Mouse (Mus musculus) liver, postnatal 0 days (tissue): ENCODE measurements around the gene Ccdc24. TPM values are rescaled to one million over a fixed set of nuclear protein-coding genes. Genes with fewer than 3 reads are reported as not detected.

Experiments used
- ATAC-seq: fragments of 200-750 bp; cut with Nextera tagmentation; 2 replicates; pipeline ENCODE4 v1.8.0; 2017; ENCODE audit warnings: mild to moderate bottlenecking, moderate library complexity
- DNase-seq: peaks from one replicate; pipeline ENCODE4 v3.0.0-alpha.2; 2016
- H3K27ac ChIP-seq: fragments of 300-500 bp; sonication (generic); 2 replicates; pipeline ENCODE4 v1.5.1; 2014; ENCODE audit warnings: antibody characterized with exemption, moderate library complexity, mild to moderate bottlenecking, low read depth
- H3K27me3 ChIP-seq: fragments of 300-500 bp; sonication (generic); 2 replicates; pipeline ENCODE4 v1.6.1; 2014; ENCODE audit warnings: low read length, control low read depth, mixed read lengths; ENCODE audit not compliant: insufficient read depth
- H3K36me3 ChIP-seq: fragments of 300-500 bp; sonication (generic); replicated peaks from 2 replicates; pipeline ENCODE4 v1.6.1; 2014; ENCODE audit warnings: mild to moderate bottlenecking, control low read depth, low read length, moderate library complexity, mixed read lengths; ENCODE audit not compliant: insufficient read depth
- H3K4me1 ChIP-seq: fragments of 300-500 bp; sonication (generic); 2 replicates; pipeline ENCODE4 v1.6.1; 2014; ENCODE audit warnings: antibody characterized with exemption, mild to moderate bottlenecking, control low read depth; ENCODE audit not compliant: insufficient read depth
- H3K4me2 ChIP-seq: fragments of 300-500 bp; sonication (generic); 2 replicates; pipeline ENCODE4 v1.6.1; 2014; ENCODE audit warnings: low read depth, mild to moderate bottlenecking, low read length, moderate library complexity, mixed read lengths
- H3K4me3 ChIP-seq: fragments of 300-500 bp; sonication (generic); 2 replicates; pipeline ENCODE4 v1.5.1; 2014; ENCODE audit warnings: low read depth, low read length
- H3K9ac ChIP-seq: fragments of 300-500 bp; sonication (generic); replicated peaks from 2 replicates; pipeline ENCODE4 v1.6.1; 2014; ENCODE audit warnings: mild to moderate bottlenecking, moderate library complexity
- H3K9me3 ChIP-seq: fragments of 300-500 bp; sonication (generic); 2 replicates; pipeline ENCODE4 v1.6.1; 2016; ENCODE audit warnings: mild to moderate bottlenecking, control low read depth, low read length, mixed read lengths
- CTCF ChIP-seq: sonication (generic); IDR thresholded peaks from 2 replicates; pipeline ENCODE4 v1.5.1; 2016; ENCODE audit warnings: antibody characterized with exemption, low read depth
- EP300 ChIP-seq: IDR thresholded peaks from 2 replicates; pipeline ENCODE4 v1.6.1; 2016; ENCODE audit warnings: antibody characterized with exemption, low read depth, mild to moderate bottlenecking
- WGBS: fragments of 180-500 bp; shearing (Covaris S2); extraction: QIAGEN DNeasy Blood & Tissue Kit; methylation state at CpG from one replicate; pipeline ENCODE4 v1.1.7; 2014; ENCODE audit not compliant: insufficient replicate concordance; 5-methylcytosine and 5-hydroxymethylcytosine counted together
- polyA plus RNA-seq: library from polyadenylated mRNA; unstranded; fragments of >200 nt; fragmentation: Nextera tagmentation; extraction: Ambion mirVana; gene quantifications from 2 replicates; pipeline ENCODE4 v1.2.1, GENCODE M21; 2015

Gene Ccdc24
- polyA plus RNA-seq, 1 experiment from 2014 or later: 0.34 TPM

GRCm38 (mm10) chr4:117915489-117916105, 43.2 kb upstream of the Ccdc24 start:
- Histone ChIP-seq H3K4me3 (peak overlapping the region; percentile 81), H3K9ac (peak overlapping the region; percentile 83), H3K36me3 (peaks cover 4% of the 10 kb centered on the region), H3K4me1 (peaks cover 31% of the 10 kb centered on the region), H3K27me3 (no peaks in the 10 kb centered on the region), H3K27ac (peak overlapping the region; percentile 55; the same call in 1 of the 2 replicates), H3K9me3 (no peaks in the 10 kb centered on the region), H3K4me2 (peak overlapping the region; percentile 99)
- DNase-seq: no peak
- TF ChIP-seq CTCF: no peak
- TF ChIP-seq EP300: no peak
- no peak; the same call in 1 of the 2 replicates for ATAC-seq
- WGBS: 2% methylated on average over 19 of the region's 19 CpGs

DNA sequence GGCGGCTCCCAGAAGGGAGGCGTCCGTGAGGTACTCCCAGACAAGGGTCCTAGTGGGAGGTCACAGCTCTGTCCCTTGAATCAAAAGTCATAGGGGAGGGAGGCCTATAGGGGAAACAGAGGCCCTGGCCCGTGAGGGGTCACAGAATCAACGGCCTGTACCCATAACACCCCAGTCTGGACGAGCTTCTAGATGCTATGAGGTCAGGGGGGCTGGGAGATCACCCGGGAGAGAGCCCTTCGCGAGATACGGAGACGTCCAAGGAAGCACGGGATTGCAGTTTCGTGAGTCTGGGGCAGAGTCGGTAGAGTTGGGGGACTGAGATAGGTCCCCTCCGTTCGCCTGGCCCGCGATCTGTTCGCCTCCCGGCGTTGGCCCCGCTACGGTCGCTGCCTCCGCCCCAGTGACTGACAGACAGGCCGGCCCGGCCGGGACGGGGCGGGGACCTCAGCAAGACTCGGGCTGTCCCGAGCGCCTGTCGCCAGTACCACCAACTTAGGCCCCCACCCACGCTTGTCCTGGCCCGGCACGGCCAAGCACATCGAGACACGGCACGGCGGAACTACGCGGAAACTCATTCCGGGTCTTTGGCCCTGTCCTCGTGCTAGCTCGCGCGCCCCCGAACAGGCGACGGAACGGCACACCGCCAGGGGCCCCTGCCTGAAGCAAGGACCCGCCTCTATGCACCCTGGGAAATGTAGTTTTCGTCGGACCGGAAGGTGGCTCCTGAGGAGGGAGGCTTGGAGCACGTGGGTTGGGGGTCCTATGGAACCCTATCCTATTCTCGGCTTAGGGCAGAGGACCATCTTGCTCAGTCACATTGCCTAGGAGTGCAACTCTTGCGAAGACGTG, 42.5 kb upstream of the Ccdc24 start, which contains the start of gene Ipo13:
Ipo13 (minus strand) TSS at position 409 of the 852 bp plus-strand sequence.
- peaks cover 31% of the 10 kb centered on the region for H3K4me1 ChIP-seq

DNA sequence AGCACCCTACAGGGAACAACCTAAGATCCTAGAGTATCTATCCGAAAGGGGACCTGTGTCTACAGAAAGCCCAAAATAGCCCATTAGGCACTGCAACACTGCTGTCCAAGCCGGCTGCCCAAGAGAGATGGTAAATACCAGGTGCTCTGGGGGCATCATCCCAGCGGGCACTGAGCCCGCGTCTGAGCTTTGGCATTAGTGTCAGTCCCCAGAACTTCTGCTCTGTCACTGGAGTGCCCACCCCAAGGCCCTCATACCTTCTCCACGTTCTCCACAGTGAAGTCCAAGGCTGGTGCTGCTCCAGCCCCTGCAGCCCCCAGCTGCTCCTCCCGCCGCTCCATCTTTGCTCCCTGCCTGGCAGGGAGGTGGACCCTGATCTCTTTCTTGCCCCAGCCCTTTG, 41.7 kb upstream of the Ccdc24 start:
- peak overlapping the region; percentile 83 for H3K9ac ChIP-seq
- H3K4me3 ChIP-seq: peak overlapping the region; percentile 81
- TF ChIP-seq CTCF: no peak
- TF ChIP-seq EP300: no peak
- no peak for DNase-seq
- WGBS: 20% methylated on average over 8 of the region's 8 CpGs
- no peak for ATAC-seq
- no peaks in the 10 kb centered on the region for H3K9me3 ChIP-seq
- peaks cover 4% of the 10 kb centered on the region for H3K36me3 ChIP-seq
- H3K4me1 ChIP-seq: peaks cover 31% of the 10 kb centered on the region
- H3K4me2 ChIP-seq: peak overlapping the region; percentile 99
- H3K27me3 ChIP-seq: no peaks in the 10 kb centered on the region
- H3K27ac ChIP-seq: no peak overlapping the region

More for the DNA sequence above, 42.5 kb upstream of the Ccdc24 start, which contains the start of gene Ipo13:
- peak; percentile 44 for TF ChIP-seq CTCF
- peak; percentile 84 for TF ChIP-seq EP300
- peak within 1 kb of the TSS; percentile 81 for H3K4me3 ChIP-seq
- peak within 1 kb of the TSS; percentile 83 for H3K9ac ChIP-seq
- DNase-seq (peak; percentile 93), ATAC-seq (peak; percentile 97)
- peak within 1 kb of the TSS; percentile 99 for H3K4me2 ChIP-seq
- H3K9me3 ChIP-seq: no peaks in the 10 kb centered on the region
- H3K27me3 ChIP-seq: no peaks in the 10 kb centered on the region
- peaks cover 4% of the 10 kb centered on the region for H3K36me3 ChIP-seq
- WGBS: under 1% methylated on average over 61 of the region's 61 CpGs
- peak within 1 kb of the TSS; percentile 55 for H3K27ac ChIP-seq

GRCm38 (mm10) chr4:117913421-117913820, 41.1 kb upstream of the Ccdc24 start:
- H3K4me1 ChIP-seq: peaks cover 31% of the 10 kb centered on the region
- H3K9me3 ChIP-seq: no peaks in the 10 kb centered on the region
- H3K4me3 ChIP-seq: no peak overlapping the region
- H3K27ac ChIP-seq: no peak overlapping the region
- peaks cover 4% of the 10 kb centered on the region for H3K36me3 ChIP-seq
- no peak for TF ChIP-seq EP300
- no peak for TF ChIP-seq CTCF
- 72% methylated on average over 3 of the region's 3 CpGs for WGBS
- H3K9ac ChIP-seq: no peak overlapping the region
- H3K4me2 ChIP-seq: peak overlapping the region; percentile 99
- no peaks in the 10 kb centered on the region for H3K27me3 ChIP-seq
- ATAC-seq (no peak), DNase-seq (no peak)

GRCm38 (mm10) chr4:117912685-117913273, 40.4 kb upstream of the Ccdc24 start:
- Histone ChIP-seq H3K9me3 (no peaks in the 10 kb centered on the region), H3K4me1 (peaks cover 28% of the 10 kb centered on the region), H3K27me3 (no peaks in the 10 kb centered on the region), H3K9ac (no peak overlapping the region), H3K4me2 (no peak overlapping the region), H3K36me3 (peaks cover 4% of the 10 kb centered on the region), H3K4me3 (no peak overlapping the region), H3K27ac (no peak overlapping the region)
- no peak for TF ChIP-seq CTCF
- TF ChIP-seq EP300: no peak
- WGBS: 77% methylated on average over 7 of the region's 7 CpGs
- DNase-seq (no peak), ATAC-seq (no peak)

DNA sequence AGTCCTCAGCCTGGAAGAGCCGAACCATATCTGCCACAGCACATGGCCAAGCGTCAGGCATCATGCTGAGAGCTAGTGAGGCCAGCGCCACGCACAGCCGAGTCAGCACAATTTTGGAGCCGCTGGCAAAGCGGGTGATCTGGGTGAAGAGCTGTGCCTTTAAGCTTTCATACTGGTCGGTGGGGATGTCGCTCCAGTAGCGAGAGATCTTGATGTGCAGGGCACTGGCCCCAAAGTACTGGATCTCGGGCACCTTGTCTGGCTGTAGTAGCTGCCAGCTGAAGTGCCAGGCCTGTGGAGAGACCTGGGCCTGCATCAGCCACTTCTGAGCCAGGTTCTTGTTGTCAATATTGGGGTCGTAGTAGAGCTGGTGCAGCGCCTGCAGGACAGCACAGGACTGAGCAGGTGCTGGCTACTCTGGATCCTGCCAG, 39.8 kb upstream of the Ccdc24 start:
- 92% methylated on average over 13 of the region's 13 CpGs for WGBS
- Histone ChIP-seq H3K9me3 (no peaks in the 10 kb centered on the region), H3K9ac (no peak overlapping the region), H3K27me3 (no peaks in the 10 kb centered on the region), H3K4me2 (no peak overlapping the region), H3K36me3 (peaks cover 4% of the 10 kb centered on the region), H3K4me3 (no peak overlapping the region), H3K27ac (no peak overlapping the region), H3K4me1 (peaks cover 28% of the 10 kb centered on the region)
- TF ChIP-seq EP300 (no peak), CTCF (no peak)
- no peak for DNase-seq
- no peak for ATAC-seq
